Mouse (Mus musculus) skeletal muscle tissue, adult 2 months (tissue): ENCODE data around the gene Dpp8.
"Not testable (repeated sequence)": the region's sequence is repeated elsewhere in the genome, so short reads cannot be mapped to it uniquely, and the experiment has no call there.

Experiments
- DNase-seq: peaks from one replicate; pipeline ENCODE4 v3.0.0-alpha.2; 2012; ENCODE audit warnings: low read depth, low spot score

Gene Dpp8

GRCm38 (mm10) chr9:65021887-65022579 is 10.2 kb upstream of the Dpp8 start:
- no peak for DNase-seq

- DNase-seq = no peak
Observed at GRCm38 (mm10) chr9:65022580-65023135, 9.6 kb upstream of the Dpp8 start.

GRCm38 (mm10) chr9:65023447-65023846 is 8.8 kb upstream of the Dpp8 start:
- DNase-seq = no peak

GRCm38 (mm10) chr9:65027241-65027640 is 5.0 kb upstream of the Dpp8 start:
- no peak for DNase-seq

- no peak for DNase-seq
Observed at GRCm38 (mm10) chr9:65028313-65028712, 3.9 kb upstream of the Dpp8 start.

GRCm38 (mm10) chr9:65031355-65031754 is 859 bp upstream of the Dpp8 start:
- not testable (repeated sequence) for DNase-seq

GRCm38 (mm10) chr9:65031894-65032268 is 333 bp upstream of the Dpp8 start:
- no peak for DNase-seq

- peak; percentile 35 for DNase-seq
Observed at GRCm38 (mm10) chr9:65036456-65036855, 4.2 kb downstream of the Dpp8 start.

- no peak for DNase-seq
Observed at GRCm38 (mm10) chr9:65036861-65037260, 4.6 kb downstream of the Dpp8 start.

GRCm38 (mm10) chr9:65041430-65041829 is 9.2 kb downstream of the Dpp8 start:
- DNase-seq = no peak

- no peak for DNase-seq
Observed at GRCm38 (mm10) chr9:65046993-65047392, 14.8 kb downstream of the Dpp8 start.

GRCm38 (mm10) chr9:65049422-65049821 is 17.2 kb downstream of the Dpp8 start:
- DNase-seq = peak; percentile 62

- DNase-seq = no peak
Observed at GRCm38 (mm10) chr9:65050981-65051380, 18.8 kb downstream of the Dpp8 start.

GRCm38 (mm10) chr9:65064251-65064650 is 32.0 kb downstream of the Dpp8 start:
- DNase-seq = no peak

GRCm38 (mm10) chr9:65070587-65070986 is 38.4 kb downstream of the Dpp8 start:
- DNase-seq = no peak

GRCm38 (mm10) chr9:65073555-65073954 is 41.3 kb downstream of the Dpp8 start:
- DNase-seq = no peak

GRCm38 (mm10) chr9:65074251-65074650 is 42.0 kb downstream of the Dpp8 start:
- DNase-seq = no peak

- DNase-seq = no peak
Observed at GRCm38 (mm10) chr9:65074855-65075493, 42.8 kb downstream of the Dpp8 start.

- DNase-seq = peak; percentile 90
Observed at GRCm38 (mm10) chr9:65077536-65077935, 45.3 kb downstream of the Dpp8 start.

- DNase-seq = not testable (repeated sequence)
Observed at GRCm38 (mm10) chr9:65080141-65080540, 47.9 kb downstream of the Dpp8 start.

- DNase-seq = no peak
Observed at GRCm38 (mm10) chr9:65083075-65083765, 51.0 kb downstream of the Dpp8 start.

GRCm38 (mm10) chr9:65084198-65084807 is 52.1 kb downstream of the Dpp8 start:
- DNase-seq = no peak
